Mouse (Mus musculus): ENCODE results near the gene Shc1. TPM values are rescaled to one million over a fixed set of nuclear protein-coding genes. Genes with fewer than 3 reads are reported as not detected.
A peak's percentile ranks its signal among the peaks of the same experiment; 100 is the strongest.

Gene Shc1
- total RNA-seq, 2 experiments from 2014 or later, result 42.9 to 55.1 TPM

- peak; percentile 38 for ATAC-seq (ENCODE audit: poor library complexity, severe bottlenecking)
These were observed 19.0 kb downstream of the Shc1 start for GRCm38 (mm10) chr3:89437269-89437668.

GRCm38 (mm10) chr3:89440691-89441090, 22.4 kb downstream of the Shc1 start:
- no peak for ATAC-seq (ENCODE audit: poor library complexity, severe bottlenecking)

GRCm38 (mm10) chr3:89448720-89449537, 30.7 kb downstream of the Shc1 start:
- ATAC-seq (ENCODE audit: poor library complexity, severe bottlenecking), result peak; percentile 43

- peak; percentile 91 for ATAC-seq (ENCODE audit: poor library complexity, severe bottlenecking)
These were observed 31.3 kb downstream of the Shc1 start for GRCm38 (mm10) chr3:89449541-89449940.

GRCm38 (mm10) chr3:89451916-89452315, 33.7 kb downstream of the Shc1 start:
- no peak for ATAC-seq (ENCODE audit: poor library complexity, severe bottlenecking)

- ATAC-seq (ENCODE audit: poor library complexity, severe bottlenecking), result no peak
These were observed 36.3 kb downstream of the Shc1 start, which contains the start of gene Pmvk for GRCm38 (mm10) chr3:89454401-89455177. TSS of gene Pmvk (plus strand) at chr3:89454541.

GRCm38 (mm10) chr3:89455786-89456285, 37.6 kb downstream of the Shc1 start:
- no peak for ATAC-seq (ENCODE audit: poor library complexity, severe bottlenecking)

- ATAC-seq (ENCODE audit: poor library complexity, severe bottlenecking), result peak; percentile 72
These were observed 38.8 kb downstream of the Shc1 start for GRCm38 (mm10) chr3:89456726-89457665.

- peak; percentile 75 for ATAC-seq (ENCODE audit: poor library complexity, severe bottlenecking)
These were observed 40.2 kb downstream of the Shc1 start for GRCm38 (mm10) chr3:89458372-89458964.

GRCm38 (mm10) chr3:89458965-89459807, 40.9 kb downstream of the Shc1 start:
- peak; percentile 83 for ATAC-seq (ENCODE audit: poor library complexity, severe bottlenecking)

GRCm38 (mm10) chr3:89468268-89468667, 50.0 kb downstream of the Shc1 start:
- no peak for ATAC-seq (ENCODE audit: poor library complexity, severe bottlenecking)

GRCm38 (mm10) chr3:89472280-89472679, 54.0 kb downstream of the Shc1 start:
- no peak for ATAC-seq (ENCODE audit: poor library complexity, severe bottlenecking)

- ATAC-seq (ENCODE audit: poor library complexity, severe bottlenecking), result no peak
These were observed 55.6 kb downstream of the Shc1 start for GRCm38 (mm10) chr3:89473838-89474237.

GRCm38 (mm10) chr3:89479055-89479454, 60.8 kb downstream of the Shc1 start:
- no peak for ATAC-seq (ENCODE audit: poor library complexity, severe bottlenecking)

Other genes with a start within 250 kb of the Shc1 start
- 43.0 and 52.9 TPM in 2 replicates for gene Scamp3, start 241.0 kb upstream of the Shc1 start, total RNA-seq (2015)
- gene Scamp3, start 241.0 kb upstream of the Shc1 start, total RNA-seq (2017), result 17.9 and 18.1 TPM in 2 replicates
- 11.2 and 13.5 TPM in 2 replicates for gene Fam189b, start 235.3 kb upstream of the Shc1 start, total RNA-seq (2015)
- 3.3 and 5.6 TPM in 2 replicates for gene Fam189b, start 235.3 kb upstream of the Shc1 start, total RNA-seq (2017)
- gene Gba, start 215.5 kb upstream of the Shc1 start, total RNA-seq (2015), result 77.6 and 78.1 TPM in 2 replicates
- gene Gba, start 215.5 kb upstream of the Shc1 start, total RNA-seq (2017), result 71.1 and 79.5 TPM in 2 replicates
- gene Thbs3, start 203.3 kb upstream of the Shc1 start, total RNA-seq (2015), result 0.07 TPM in 1 of 2 replicates, not detected in the other
- 0.12 and 0.70 TPM in 2 replicates for gene Thbs3, start 203.3 kb upstream of the Shc1 start, total RNA-seq (2017)
- 49.5 and 57.8 TPM in 2 replicates for gene Mtx1, start 191.4 kb upstream of the Shc1 start, total RNA-seq (2015)
- 41.8 and 45.3 TPM in 2 replicates for gene Mtx1, start 191.4 kb upstream of the Shc1 start, total RNA-seq (2017)
- 0.25 and 0.58 TPM in 2 replicates for gene Muc1, start 189.4 kb upstream of the Shc1 start, total RNA-seq (2015)
- 0.18 TPM in 1 of 2 replicates, not detected in the other for gene Muc1, start 189.4 kb upstream of the Shc1 start, total RNA-seq (2017)
- 142 and 167 TPM in 2 replicates for gene Krtcap2, start 172.5 kb upstream of the Shc1 start, total RNA-seq (2015)
- gene Krtcap2, start 172.5 kb upstream of the Shc1 start, total RNA-seq (2017), result 159 and 189 TPM in 2 replicates
- gene Trim46, start 172.1 kb upstream of the Shc1 start, total RNA-seq (2015), result 0.39 and 0.80 TPM in 2 replicates
- 0.55 TPM in 1 of 2 replicates, not detected in the other for gene Trim46, start 172.1 kb upstream of the Shc1 start, total RNA-seq (2017)
- gene Dpm3, start 159.1 kb upstream of the Shc1 start, total RNA-seq (2015), result 84.6 and 95.5 TPM in 2 replicates
- gene Dpm3, start 159.1 kb upstream of the Shc1 start, total RNA-seq (2017), result 72.1 and 82.3 TPM in 2 replicates
- 42.9 and 68.4 TPM in 2 replicates for gene Slc50a1, start 147.9 kb upstream of the Shc1 start, total RNA-seq (2015)
- 31.5 and 52.2 TPM in 2 replicates for gene Slc50a1, start 147.9 kb upstream of the Shc1 start, total RNA-seq (2017)
- not detected in 2 replicates for gene Efna1, start 137.3 kb upstream of the Shc1 start, total RNA-seq (2015)
- not detected in 2 replicates for gene Efna1, start 137.3 kb upstream of the Shc1 start, total RNA-seq (2017)
- not detected in 2 replicates for gene Efna3, start 95.5 kb upstream of the Shc1 start, total RNA-seq (2015)
- not detected in 2 replicates for gene Efna3, start 95.5 kb upstream of the Shc1 start, total RNA-seq (2017)
- 0.16 and 0.33 TPM in 2 replicates for gene Efna4, start 80.4 kb upstream of the Shc1 start, total RNA-seq (2015)
- gene Efna4, start 80.4 kb upstream of the Shc1 start, total RNA-seq (2017), result not detected in 2 replicates
- gene Adam15, start 68.4 kb upstream of the Shc1 start, total RNA-seq (2015), result 107 and 135 TPM in 2 replicates
- 100 and 124 TPM in 2 replicates for gene Adam15, start 68.4 kb upstream of the Shc1 start, total RNA-seq (2017)
- gene Dcst2, start 56.5 kb upstream of the Shc1 start, total RNA-seq (2015), result not detected in 2 replicates
- not detected in 2 replicates for gene Dcst2, start 56.5 kb upstream of the Shc1 start, total RNA-seq (2017)
- 0.14 TPM in 1 of 2 replicates, not detected in the other for gene Dcst1, start 53.2 kb upstream of the Shc1 start, total RNA-seq (2015)
- gene Dcst1, start 53.2 kb upstream of the Shc1 start, total RNA-seq (2017), result not detected in 2 replicates
- gene Zbtb7b, start 23.7 kb upstream of the Shc1 start, total RNA-seq (2015), result 38.9 and 41.1 TPM in 2 replicates
- 63.8 and 71.3 TPM in 2 replicates for gene Zbtb7b, start 23.7 kb upstream of the Shc1 start, total RNA-seq (2017)
- 1.6 and 2.3 TPM in 2 replicates for gene Lenep, start 15.7 kb upstream of the Shc1 start, total RNA-seq (2015)
- 0.37 and 0.44 TPM in 2 replicates for gene Lenep, start 15.7 kb upstream of the Shc1 start, total RNA-seq (2017)
- 9.7 and 11.6 TPM in 2 replicates for gene Flad1, start 6.6 kb upstream of the Shc1 start, total RNA-seq (2015)
- 10.8 and 11.8 TPM in 2 replicates for gene Flad1, start 6.6 kb upstream of the Shc1 start, total RNA-seq (2017)
- 157 and 174 TPM in 2 replicates for gene Cks1b, start 60 bp upstream of the Shc1 start, total RNA-seq (2015)
- gene Cks1b, start 60 bp upstream of the Shc1 start, total RNA-seq (2017), result 126 and 134 TPM in 2 replicates
- 23.2 and 28.2 TPM in 2 replicates for gene Pygo2, start 11.8 kb downstream of the Shc1 start, total RNA-seq (2015)
- 11.2 and 18.2 TPM in 2 replicates for gene Pygo2, start 11.8 kb downstream of the Shc1 start, total RNA-seq (2017)
- gene Pbxip1, start 18.3 kb downstream of the Shc1 start, total RNA-seq (2015), result 15.5 and 19.9 TPM in 2 replicates
- gene Pbxip1, start 18.3 kb downstream of the Shc1 start, total RNA-seq (2017), result 33.1 and 39.6 TPM in 2 replicates
- 13.7 and 14.2 TPM in 2 replicates for gene Pmvk, start 36.1 kb downstream of the Shc1 start, total RNA-seq (2015)
- gene Pmvk, start 36.1 kb downstream of the Shc1 start, total RNA-seq (2017), result 16.2 and 22.4 TPM in 2 replicates
- gene Kcnn3, start 101.7 kb downstream of the Shc1 start, total RNA-seq (2015), result not detected in 2 replicates
- gene Kcnn3, start 101.7 kb downstream of the Shc1 start, total RNA-seq (2017), result not detected in 2 replicates